Mouse (Mus musculus) G1E (cell line): ENCODE results near the gene Timm50.

Experiments
- CTCF ChIP-seq: IDR thresholded peaks from 2 replicates; pipeline ENCODE4 v1.5.1; 2012; ENCODE audit warnings: low read depth, low read length, inconsistent platforms, mixed read lengths
- GATA1 ChIP-seq: IDR thresholded peaks from 2 replicates; pipeline ENCODE4 v1.6.1; 2012; ENCODE audit warnings: borderline replicate concordance, low read length, inconsistent platforms, mixed read lengths
- POLR2AphosphoS5 ChIP-seq: IDR thresholded peaks from 2 replicates; pipeline ENCODE4 v1.6.1; 2012; ENCODE audit warnings: low read depth, low read length, inconsistent platforms; ENCODE audit not compliant: insufficient replicate concordance
- TAL1 ChIP-seq: conservative IDR thresholded peaks from 2 replicates; pipeline ENCODE4 v1.6.1; 2012; ENCODE audit warnings: low read depth, low read length, inconsistent platforms, mixed read lengths

- no peak for TF ChIP-seq CTCF
- no peak for TF ChIP-seq POLR2AphosphoS5
- TF ChIP-seq TAL1 = no peak
- no peak for TF ChIP-seq GATA1
Measured at GRCm38 (mm10) chr7:28290638-28291590, 21.0 kb downstream of the Timm50 start, which contains the start of gene Selenov.
